Mouse (Mus musculus) 416B (cell line): Measurements from ENCODE around the gene Fhdc1.

Source experiments
- DNase-seq: peaks from one replicate; pipeline ENCODE4 v3.0.0; 2011; ENCODE audit warnings: low read depth

Gene Fhdc1

GRCm38 (mm10) chr3:84432797-84433445 lies 47.3 kb downstream of the Fhdc1 start:
- DNase-seq, result no peak

GRCm38 (mm10) chr3:84431257-84431656 lies 49.0 kb downstream of the Fhdc1 start:
- no peak for DNase-seq

GRCm38 (mm10) chr3:84430152-84430551 lies 50.1 kb downstream of the Fhdc1 start:
- DNase-seq, result no peak

GRCm38 (mm10) chr3:84428994-84429725 lies 51.1 kb downstream of the Fhdc1 start:
- peak; percentile 97 for DNase-seq

GRCm38 (mm10) chr3:84427779-84428178 lies 52.5 kb downstream of the Fhdc1 start:
- peak; percentile 24 for DNase-seq

GRCm38 (mm10) chr3:84422340-84422739 lies 57.9 kb downstream of the Fhdc1 start:
- no peak for DNase-seq

- DNase-seq, result no peak
These were observed 66.4 kb downstream of the Fhdc1 start for GRCm38 (mm10) chr3:84413868-84414267.

GRCm38 (mm10) chr3:84412920-84413319 lies 67.3 kb downstream of the Fhdc1 start:
- DNase-seq, result peak; percentile 29

GRCm38 (mm10) chr3:84409474-84409862 lies 70.8 kb downstream of the Fhdc1 start:
- DNase-seq, result no peak

GRCm38 (mm10) chr3:84408756-84409473 lies 71.3 kb downstream of the Fhdc1 start:
- no peak for DNase-seq

- DNase-seq, result no peak
These were observed 74.7 kb downstream of the Fhdc1 start for GRCm38 (mm10) chr3:84405523-84405922.

- DNase-seq, result no peak
These were observed 76.8 kb downstream of the Fhdc1 start for GRCm38 (mm10) chr3:84403389-84403788.

GRCm38 (mm10) chr3:84402716-84403115 lies 77.5 kb downstream of the Fhdc1 start:
- no peak for DNase-seq

GRCm38 (mm10) chr3:84397976-84398375 lies 82.3 kb downstream of the Fhdc1 start:
- DNase-seq, result no peak

- no peak for DNase-seq
These were observed 84.0 kb downstream of the Fhdc1 start for GRCm38 (mm10) chr3:84396240-84396639.

GRCm38 (mm10) chr3:84395840-84396239 lies 84.4 kb downstream of the Fhdc1 start:
- DNase-seq, result no peak

GRCm38 (mm10) chr3:84394841-84395447 lies 85.3 kb downstream of the Fhdc1 start:
- no peak for DNase-seq
